Mouse (Mus musculus) neural tube, embryonic 10.5 days (tissue): ENCODE data around the gene Vars.

Source experiments
- DNase-seq: peaks from one replicate; pipeline ENCODE4 v3.0.0-alpha.2; 2017; ENCODE audit warnings: low spot score; ENCODE audit errors: extremely low spot score

The Vars gene

DNA sequence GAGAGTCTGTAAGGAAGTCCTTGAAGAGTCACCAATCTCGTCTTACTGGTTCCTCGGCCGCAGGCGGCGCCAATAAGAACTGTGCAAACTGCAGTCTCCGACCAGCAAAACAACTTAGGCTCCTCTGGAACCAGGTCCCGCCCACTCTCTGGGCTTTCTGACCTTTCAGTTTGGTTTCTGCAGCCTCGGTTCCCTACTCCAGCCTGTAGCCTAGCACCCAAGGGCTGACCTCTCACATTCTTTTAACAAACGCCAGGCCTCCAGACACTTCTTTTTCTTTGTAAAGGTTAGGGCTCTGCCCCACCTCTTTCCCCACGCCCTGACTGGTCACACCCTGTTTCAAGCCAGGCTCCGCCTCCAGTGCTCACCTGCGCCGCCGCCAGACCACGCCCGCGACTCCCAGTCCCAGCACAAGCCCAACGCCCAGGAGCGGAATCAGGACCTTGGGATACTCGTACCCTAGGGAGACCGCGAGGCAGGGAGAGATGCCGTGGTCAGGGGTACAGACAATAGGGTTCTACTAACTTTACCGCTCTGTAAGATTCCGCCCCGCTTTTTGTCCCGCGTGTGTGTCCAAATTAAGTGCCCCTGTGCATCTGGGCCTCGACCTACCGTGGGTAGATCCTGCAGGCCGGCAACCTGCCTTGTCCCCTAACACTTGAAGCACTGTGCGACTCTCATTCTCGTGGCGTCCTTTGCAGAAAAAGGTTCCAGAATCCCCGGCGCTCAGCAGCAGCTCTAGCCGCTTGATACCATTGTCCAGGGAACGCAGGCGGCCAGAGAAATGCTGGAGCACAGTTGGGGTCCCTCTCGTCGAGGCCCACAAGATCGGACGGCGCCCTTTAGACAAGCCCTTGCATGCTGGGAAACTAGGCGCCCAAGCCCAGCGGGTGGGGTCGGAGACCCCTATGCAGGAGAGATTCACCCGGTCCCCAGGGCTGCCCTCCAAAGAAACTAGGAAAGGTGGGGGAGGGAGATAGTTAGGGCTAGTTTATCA, 64.5 kb downstream of the Vars start, which contains the start of gene Ly6g6c:
Gene Ly6g6c, plus strand, starts transcription at position 438 of the 997 bp plus-strand sequence.
- DNase-seq = peak; percentile 58
